Mouse (Mus musculus): ENCODE measurements around the gene Vmo1.

DNA sequence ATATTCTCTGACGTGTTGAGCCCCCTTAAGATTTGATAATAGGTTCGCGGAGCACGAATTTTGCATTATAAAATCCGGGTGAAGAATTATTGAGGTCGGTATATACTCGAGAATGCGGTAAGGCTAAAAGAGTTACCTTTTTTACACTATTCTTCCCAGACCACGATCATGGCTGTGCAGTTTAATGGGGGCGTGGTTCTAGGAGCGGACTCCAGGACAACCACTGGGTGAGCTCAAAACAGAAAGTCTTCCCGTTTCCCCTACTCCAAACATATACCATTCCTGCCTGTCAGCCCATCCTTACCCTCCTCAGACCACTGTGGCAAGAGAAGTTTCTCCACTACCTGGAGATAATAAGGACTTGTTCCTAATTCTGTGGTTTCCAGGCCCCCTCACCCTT is 11.3 kb upstream of the Vmo1 start:
- TF ChIP-seq CTCF (IDR thresholded peaks at IDR 0.05; ENCODE audit: extremely low read depth, insufficient read depth, insufficient read length, insufficient replicate concordance), result no peak
- TF ChIP-seq POLR2A (IDR thresholded peaks at IDR 0.05; ENCODE audit: low read depth, low read length), result no peak

Measured in spleen, adult 2 months (tissue).